Mouse (Mus musculus): ENCODE measurements around the gene Klri1. TPM values are rescaled to one million over a fixed set of nuclear protein-coding genes. Genes with fewer than 3 reads are reported as not detected.
"Not testable (repeated sequence)": the region's sequence is repeated elsewhere in the genome, so short reads cannot be mapped to it uniquely, and the experiment has no call there.

Klri1 gene
- total RNA-seq (2021), result not detected
- long read RNA-seq, experiment 1, result 0 reads
- long read RNA-seq, experiment 2, result 0 reads

DNA sequence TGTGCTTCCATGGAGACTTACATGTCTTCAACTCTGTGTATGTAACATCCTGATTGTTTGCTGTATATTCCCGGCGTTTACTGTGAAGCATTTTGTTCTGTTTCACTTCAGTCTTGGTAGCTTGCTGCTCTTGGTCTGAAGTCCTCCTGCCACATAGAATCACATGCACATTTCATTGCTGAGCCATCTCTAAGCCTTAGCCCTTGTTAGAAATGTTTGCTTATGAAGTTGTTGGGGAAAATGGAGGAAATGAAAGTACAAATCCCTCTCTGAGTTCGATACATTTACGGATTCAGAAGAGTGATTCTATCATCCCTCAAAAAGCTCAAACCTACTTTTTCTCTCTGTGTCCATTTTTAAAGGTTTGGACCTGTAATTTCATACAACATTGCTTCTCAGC, at the start of gene Klri1:
Gene Klri1 (minus strand): TSS at position 101 of the 400 bp plus-strand sequence.
- Histone ChIP-seq H3K27ac (no peak within 1 kb of the TSS), H3K4me3 (no peak within 1 kb of the TSS)
- no peak for TF ChIP-seq CTCF (IDR thresholded peaks at IDR 0.05)
- intact Hi-C loops (cut with DNase I), result no loop called here
- DNase-seq (ENCODE audit: extremely low spot score in 1 of 2, low spot score in 2 of 2), result no peak

DNA sequence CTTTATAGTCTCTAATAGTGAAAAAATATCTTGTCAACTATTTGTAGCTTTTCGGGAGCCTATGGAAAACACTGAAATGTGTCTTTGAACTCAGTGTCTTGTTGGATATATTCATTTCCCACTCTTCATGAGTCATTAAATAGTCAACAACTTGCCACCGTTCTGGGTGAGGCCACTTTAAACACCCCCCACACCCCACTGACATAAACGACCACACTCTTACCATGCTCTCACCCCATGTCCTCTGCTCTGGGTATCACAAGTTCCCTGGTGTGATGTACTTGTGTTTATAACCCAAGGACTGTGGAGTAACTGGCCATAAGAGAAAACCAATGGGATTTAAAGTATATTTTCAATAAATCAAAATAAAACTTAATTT, 30.7 kb upstream of the Klri1 start:
- intact Hi-C loops (cut with DNase I), result no loop called here

DNA sequence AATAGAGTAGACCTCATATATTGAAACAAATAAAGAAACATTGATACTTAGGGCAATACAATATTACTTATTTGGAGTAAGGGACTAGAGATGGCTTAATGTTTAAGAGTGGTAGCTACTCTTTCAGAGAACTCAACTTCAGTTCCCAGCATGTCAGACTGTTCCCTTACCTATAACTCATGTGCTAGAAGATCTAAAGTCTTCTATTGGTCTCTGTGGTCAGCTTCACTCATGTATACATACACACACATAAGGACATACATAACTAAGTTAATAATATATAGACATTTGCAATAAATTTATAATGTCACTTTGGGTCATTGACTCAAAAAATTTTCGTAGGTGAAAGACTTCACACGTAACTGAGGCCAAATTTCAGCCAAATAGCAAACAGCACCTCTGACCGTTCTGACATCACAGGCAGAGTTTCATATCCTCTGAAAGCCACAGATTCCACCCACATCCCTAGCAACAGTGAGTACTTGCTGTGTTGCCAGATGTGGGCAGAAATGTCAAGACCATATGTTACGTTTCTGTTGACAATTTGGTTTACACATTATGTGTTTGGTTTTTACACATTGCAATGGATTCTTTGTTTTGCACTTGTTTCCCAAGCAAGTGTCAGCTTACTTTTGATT, 30.2 kb upstream of the Klri1 start:
- no peak for DNase-seq (ENCODE audit: extremely low spot score in 1 of 2, low spot score in 2 of 2)
- no peak overlapping the region for H3K4me3 ChIP-seq
- TF ChIP-seq CTCF (IDR thresholded peaks at IDR 0.05), result no peak
- intact Hi-C loops (cut with DNase I), result no loop called here
- no peak overlapping the region for H3K27ac ChIP-seq

More for the DNA sequence above, 30.7 kb upstream of the Klri1 start:
- H3K4me3 ChIP-seq, result no peak overlapping the region
- no peak for TF ChIP-seq CTCF (IDR thresholded peaks at IDR 0.05)
- no peak overlapping the region for H3K27ac ChIP-seq
- DNase-seq (ENCODE audit: extremely low spot score in 1 of 2, low spot score in 2 of 2), result no peak

DNA sequence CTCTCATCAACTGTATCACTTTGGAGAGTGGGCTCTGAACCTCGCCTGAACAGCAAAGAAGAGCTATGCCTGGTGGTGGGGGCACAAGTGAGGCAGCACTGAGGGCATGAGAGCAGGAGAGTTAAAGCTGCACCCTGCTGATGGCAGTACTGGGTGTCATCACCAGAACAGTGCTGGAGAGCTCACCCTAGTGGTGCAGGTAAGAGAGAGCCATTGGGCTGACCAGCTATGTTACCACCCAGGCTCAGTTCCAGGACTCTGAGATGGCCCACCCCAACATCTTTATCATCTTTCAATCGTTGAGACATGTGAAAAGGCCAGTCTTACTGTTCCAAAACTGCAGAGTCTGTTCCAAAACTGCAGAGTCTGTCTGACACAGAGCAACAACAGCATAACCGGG, 29.2 kb upstream of the Klri1 start:
- DNase-seq (ENCODE audit: extremely low spot score in 1 of 2, low spot score in 2 of 2), result no peak
- Histone ChIP-seq H3K4me3 (no peak overlapping the region), H3K27ac (no peak overlapping the region)
- TF ChIP-seq CTCF (IDR thresholded peaks at IDR 0.05), result no peak
- intact Hi-C loops (cut with DNase I), result no loop called here

DNA sequence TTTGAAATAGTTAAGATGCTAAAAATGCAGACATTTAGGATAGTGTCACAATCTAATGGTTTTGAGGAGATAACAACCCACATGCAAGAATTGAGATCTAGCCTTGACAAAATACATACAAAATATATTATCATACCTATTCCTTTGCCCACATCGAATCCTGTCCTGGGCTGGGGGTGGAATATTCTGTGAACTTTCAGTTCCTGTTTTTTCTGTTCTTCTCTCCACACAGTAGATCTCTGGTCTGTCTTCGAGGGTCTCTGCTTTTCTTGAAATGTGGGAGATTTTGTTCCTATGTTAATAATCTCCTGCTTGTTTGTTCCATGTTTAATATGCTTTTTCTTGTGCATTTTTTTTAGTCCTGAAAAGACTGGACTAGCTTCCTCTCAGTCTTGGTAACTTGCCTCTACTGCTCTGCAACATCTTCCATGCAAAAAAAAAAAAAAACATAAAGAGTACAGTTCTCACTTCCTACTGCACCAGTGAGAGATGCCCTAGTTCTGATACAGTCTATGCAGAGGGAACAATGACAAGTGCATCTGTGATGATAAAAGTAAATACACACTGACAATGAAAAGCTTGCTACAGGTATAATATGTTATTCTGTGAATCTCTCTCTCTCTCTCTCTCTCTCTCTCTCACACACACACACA, 23.3 kb upstream of the Klri1 start, which contains the start of gene Klri2:
Gene Klri2 (minus strand): TSS at position 416 of the 653 bp plus-strand sequence.
- Histone ChIP-seq H3K27ac (no peak within 1 kb of the TSS), H3K4me3 (no peak within 1 kb of the TSS)
- DNase-seq (ENCODE audit: extremely low spot score in 1 of 2, low spot score in 2 of 2), result no peak
- intact Hi-C loops (cut with DNase I), result no loop called here
- TF ChIP-seq CTCF (IDR thresholded peaks at IDR 0.05), result no peak

DNA sequence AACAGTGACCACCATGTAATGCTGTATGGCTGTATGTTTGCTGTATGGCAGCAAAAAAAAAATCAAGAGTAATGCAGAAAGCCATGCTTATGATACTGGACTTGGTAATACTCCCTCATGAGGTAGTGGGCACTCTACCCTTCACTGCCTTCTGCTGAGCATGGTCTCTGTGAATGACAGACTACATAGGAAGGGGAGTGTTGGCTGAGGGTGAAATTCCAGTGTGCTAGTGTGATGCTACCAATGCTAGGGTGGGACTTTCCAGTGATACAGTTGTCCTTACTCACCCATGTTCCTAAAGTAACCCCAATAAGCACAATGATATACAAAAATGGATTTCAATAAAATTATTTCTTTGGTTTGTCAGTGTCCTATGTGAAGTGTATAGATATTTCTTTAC, 19.5 kb upstream of the Klri1 start:
- Histone ChIP-seq H3K4me3 (no peak overlapping the region), H3K27ac (no peak overlapping the region)
- DNase-seq (ENCODE audit: extremely low spot score in 1 of 2, low spot score in 2 of 2), result no peak
- intact Hi-C loops (cut with DNase I), result no loop called here
- no peak for TF ChIP-seq CTCF (IDR thresholded peaks at IDR 0.05)

DNA sequence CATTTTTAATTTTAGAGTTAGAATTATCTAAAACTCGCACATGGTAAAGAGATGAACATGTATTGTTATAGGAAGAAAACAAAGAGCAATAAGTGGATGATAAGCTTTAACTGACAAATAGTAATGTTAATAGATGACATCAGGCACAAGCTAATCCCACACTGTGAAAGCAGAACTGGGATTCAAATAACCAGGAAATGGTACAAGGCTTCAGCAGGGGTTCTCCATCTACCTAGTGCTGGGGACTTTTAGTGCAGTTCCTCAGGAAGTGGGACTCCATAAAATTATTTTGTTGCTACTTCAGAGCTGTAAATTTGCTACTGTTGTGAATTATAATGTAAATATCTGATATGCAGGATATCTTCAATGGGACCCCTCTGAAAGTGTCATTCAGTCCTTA, 10.3 kb upstream of the Klri1 start:
- no peak for TF ChIP-seq CTCF (IDR thresholded peaks at IDR 0.05)
- intact Hi-C loops (cut with DNase I), result no loop called here
- no peak for DNase-seq (ENCODE audit: extremely low spot score in 1 of 2, low spot score in 2 of 2)
- Histone ChIP-seq H3K4me3 (no peak overlapping the region), H3K27ac (no peak overlapping the region)

DNA sequence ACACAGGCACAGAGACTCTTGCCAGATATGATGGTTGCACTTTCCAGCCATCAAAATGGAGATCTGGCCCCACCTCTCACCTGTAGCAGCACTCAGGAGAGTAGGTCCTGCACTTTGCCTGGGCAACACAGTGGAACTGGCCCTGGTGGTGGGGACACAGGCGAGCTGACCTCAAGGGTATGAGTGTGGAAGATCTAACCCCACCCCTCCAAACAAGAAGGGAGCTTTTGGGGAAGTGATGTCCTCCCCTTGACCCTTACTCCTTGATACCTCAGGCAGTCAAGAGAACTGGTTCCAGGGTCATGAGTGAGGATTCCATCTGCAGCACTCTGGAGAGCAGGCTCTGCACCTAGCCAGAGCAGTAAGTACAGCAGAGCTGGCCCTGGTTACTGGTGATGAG, 4.5 kb upstream of the Klri1 start:
- intact Hi-C loops (cut with DNase I), result no loop called here
- H3K4me3 ChIP-seq, result no peak overlapping the region
- DNase-seq (ENCODE audit: extremely low spot score in 1 of 2, low spot score in 2 of 2), result no peak
- TF ChIP-seq CTCF (IDR thresholded peaks at IDR 0.05), result no peak
- no peak overlapping the region for H3K27ac ChIP-seq

DNA sequence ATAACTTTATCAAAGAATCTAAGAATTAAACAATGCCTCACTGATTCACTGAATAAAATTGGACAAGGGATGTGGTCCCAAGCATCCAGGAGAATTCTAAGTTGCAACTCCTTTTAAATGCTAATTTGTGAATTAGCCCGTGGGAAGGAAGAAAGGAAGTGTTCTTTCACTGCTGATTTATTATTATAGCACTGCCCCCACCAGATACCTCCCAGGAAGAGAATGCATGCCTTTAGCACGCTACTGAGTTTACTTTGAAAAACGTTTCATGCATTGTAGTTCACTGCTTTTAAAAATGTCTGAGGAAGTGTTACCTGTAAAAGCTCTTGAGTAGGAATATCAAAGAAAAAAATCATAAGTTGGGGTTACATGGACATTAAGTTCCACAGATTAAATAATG, 3.6 kb upstream of the Klri1 start:
- intact Hi-C loops (cut with DNase I), result no loop called here
- DNase-seq (ENCODE audit: extremely low spot score in 1 of 2, low spot score in 2 of 2), result no peak

DNA sequence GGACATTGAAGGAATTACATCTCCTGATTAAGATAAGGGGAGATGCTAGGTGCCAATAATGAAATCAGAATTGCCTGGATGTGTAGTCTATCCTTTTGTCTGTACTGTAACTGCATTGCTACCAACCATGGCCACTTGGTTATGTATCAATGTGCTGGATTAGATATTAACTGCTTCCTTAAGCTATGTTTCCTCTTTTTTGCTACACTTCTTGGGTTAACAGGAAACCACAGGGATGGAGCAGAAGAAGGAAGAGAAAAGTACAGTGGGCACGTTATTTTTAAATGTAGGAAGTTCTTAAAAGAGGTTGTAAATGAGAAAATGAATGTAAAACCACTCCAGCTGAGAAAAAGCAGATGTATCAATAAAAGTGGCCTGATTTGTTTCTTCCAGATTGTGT, 3.4 kb downstream of the Klri1 start:
- no peak for DNase-seq (ENCODE audit: extremely low spot score in 1 of 2, low spot score in 2 of 2)
- H3K27ac ChIP-seq, result no peak overlapping the region
- no peak overlapping the region for H3K4me3 ChIP-seq
- TF ChIP-seq CTCF (IDR thresholded peaks at IDR 0.05), result no peak
- intact Hi-C loops (cut with DNase I), result no loop called here

More for the DNA sequence above, 3.6 kb upstream of the Klri1 start:
- no peak for TF ChIP-seq CTCF (IDR thresholded peaks at IDR 0.05)
- Histone ChIP-seq H3K27ac (no peak overlapping the region), H3K4me3 (no peak overlapping the region)

DNA sequence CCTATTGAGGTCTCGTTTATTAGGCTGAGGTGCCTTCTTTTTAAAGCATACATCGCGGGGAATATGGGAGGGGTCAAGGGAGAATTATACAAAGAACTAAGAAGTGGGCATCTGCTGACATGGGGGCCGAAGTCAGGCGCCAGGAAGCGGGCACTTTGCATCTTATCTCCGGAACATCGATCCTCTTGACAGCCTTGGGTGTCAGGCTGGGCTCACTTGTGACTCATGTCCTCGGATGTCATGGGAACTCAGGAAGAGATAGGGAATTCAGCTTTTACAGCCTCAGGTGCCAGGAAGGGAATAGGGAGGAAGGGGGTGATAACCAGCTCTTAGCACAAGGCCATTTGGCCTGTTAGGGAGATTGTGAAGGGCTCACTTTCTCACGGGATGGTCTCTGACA, 25.5 kb downstream of the Klri1 start:
- H3K27ac ChIP-seq; intact Hi-C loops (cut with DNase I); DNase-seq (ENCODE audit: extremely low spot score in 1 of 2, low spot score in 2 of 2); H3K4me3 ChIP-seq: not testable (repeated sequence)

DNA sequence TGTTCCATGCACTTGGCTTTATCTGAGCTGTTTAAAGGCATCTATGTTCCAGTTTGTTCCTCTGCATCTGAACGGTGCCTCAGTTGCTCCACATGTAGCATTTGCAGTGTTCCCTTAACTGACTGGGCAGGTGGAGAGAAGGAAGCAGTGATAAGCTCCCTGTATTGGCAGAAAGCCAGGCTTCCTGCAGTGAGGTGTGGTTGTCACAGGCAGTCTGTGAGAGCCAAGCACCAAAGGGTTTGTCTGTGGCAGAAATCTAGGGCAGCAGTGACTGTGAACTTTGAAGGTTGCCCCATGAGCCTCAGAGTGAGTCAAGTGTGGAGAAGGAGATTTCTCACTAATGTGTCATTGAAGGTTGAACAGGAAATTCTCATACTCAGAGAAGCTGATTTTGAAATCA, 36.6 kb downstream of the Klri1 start:
- DNase-seq (ENCODE audit: extremely low spot score in 1 of 2, low spot score in 2 of 2), result no peak
- intact Hi-C loops (cut with DNase I), result no loop called here
- TF ChIP-seq CTCF (IDR thresholded peaks at IDR 0.05), result no peak

DNA sequence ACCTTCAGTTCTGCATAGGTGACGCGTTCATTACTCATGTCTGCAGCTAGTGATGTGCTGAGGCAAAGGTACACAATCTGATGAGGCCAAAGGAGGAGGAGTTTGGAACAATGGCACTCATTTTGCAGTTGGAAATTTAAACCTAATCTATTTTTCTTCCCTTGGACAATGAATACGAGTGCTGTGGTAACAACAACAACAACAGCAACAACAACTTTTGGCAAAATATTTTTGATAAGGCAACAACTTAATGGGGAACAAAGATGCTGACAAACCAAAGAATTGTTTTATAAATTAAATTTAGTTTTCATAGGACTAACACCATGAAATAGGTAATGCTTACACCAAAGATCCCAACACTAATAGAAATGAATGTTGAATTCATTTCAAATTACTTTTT, 38.1 kb downstream of the Klri1 start, which contains the start of gene Klrc1:
Gene Klrc1 (minus strand): TSS at position 101 of the 400 bp plus-strand sequence.
- no peak within 1 kb of the TSS for H3K27ac ChIP-seq
- DNase-seq (ENCODE audit: extremely low spot score in 1 of 2, low spot score in 2 of 2), result no peak
- intact Hi-C loops (cut with DNase I), result no loop called here
- no peak for TF ChIP-seq CTCF (IDR thresholded peaks at IDR 0.05)
- no peak within 1 kb of the TSS for H3K4me3 ChIP-seq

More for the DNA sequence above, 36.6 kb downstream of the Klri1 start:
- Histone ChIP-seq H3K4me3 (no peak overlapping the region), H3K27ac (no peak overlapping the region)

DNA sequence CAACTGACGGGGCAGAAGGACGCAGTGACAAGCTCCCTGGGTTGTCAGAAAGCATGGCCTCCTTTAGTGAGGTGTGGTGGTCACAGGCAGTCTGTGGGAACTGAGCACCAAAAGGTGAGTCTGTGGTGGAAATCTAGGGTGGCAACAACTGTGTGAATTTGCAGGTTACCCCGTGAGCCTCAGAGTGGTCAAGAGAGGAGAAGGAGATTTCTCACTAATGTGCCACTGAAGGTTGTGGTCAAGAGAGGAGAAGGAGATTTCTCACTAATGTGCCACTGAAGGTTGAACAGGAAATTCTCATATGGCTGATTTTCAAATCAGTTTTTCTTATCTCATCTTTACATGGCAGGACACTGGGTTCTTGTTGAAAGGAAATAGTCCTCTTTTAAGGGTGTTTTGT, 55.6 kb downstream of the Klri1 start:
- H3K4me3 ChIP-seq; H3K27ac ChIP-seq; intact Hi-C loops (cut with DNase I); DNase-seq (ENCODE audit: extremely low spot score in 1 of 2, low spot score in 2 of 2): not testable (repeated sequence)

DNA sequence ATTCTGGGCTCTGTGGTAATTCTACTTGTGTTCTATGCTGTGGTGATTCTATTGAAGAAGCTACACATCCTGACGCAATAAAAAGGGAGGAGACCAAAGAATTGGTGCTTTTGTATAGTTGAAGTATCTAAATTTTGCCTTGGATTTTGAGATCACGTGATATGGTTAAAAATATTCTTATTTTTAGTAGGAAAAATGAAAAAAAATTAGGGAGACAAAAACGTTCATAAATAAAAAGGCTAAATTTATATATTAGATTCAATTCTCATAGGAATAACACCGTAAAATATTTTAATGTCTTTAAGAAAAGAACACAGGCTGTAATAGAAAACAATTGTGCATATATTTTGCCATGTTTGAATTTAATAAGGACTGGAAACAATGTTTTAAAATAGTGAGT, 56.3 kb downstream of the Klri1 start, which contains the start of gene Klrc2:
Gene Klrc2 (minus strand): TSS at position 101 of the 400 bp plus-strand sequence.
- intact Hi-C loops (cut with DNase I); H3K27ac ChIP-seq; H3K4me3 ChIP-seq: not testable (repeated sequence)

More for the DNA sequence above, 56.3 kb downstream of the Klri1 start, which contains the start of gene Klrc2:
- DNase-seq (ENCODE audit: extremely low spot score in 1 of 2, low spot score in 2 of 2), result not testable (repeated sequence)

Measured in left cerebral cortex, adult 2 months (tissue).